ENCODE assay signal across 8 mouse cellular contexts in the genomic region with DNA sequence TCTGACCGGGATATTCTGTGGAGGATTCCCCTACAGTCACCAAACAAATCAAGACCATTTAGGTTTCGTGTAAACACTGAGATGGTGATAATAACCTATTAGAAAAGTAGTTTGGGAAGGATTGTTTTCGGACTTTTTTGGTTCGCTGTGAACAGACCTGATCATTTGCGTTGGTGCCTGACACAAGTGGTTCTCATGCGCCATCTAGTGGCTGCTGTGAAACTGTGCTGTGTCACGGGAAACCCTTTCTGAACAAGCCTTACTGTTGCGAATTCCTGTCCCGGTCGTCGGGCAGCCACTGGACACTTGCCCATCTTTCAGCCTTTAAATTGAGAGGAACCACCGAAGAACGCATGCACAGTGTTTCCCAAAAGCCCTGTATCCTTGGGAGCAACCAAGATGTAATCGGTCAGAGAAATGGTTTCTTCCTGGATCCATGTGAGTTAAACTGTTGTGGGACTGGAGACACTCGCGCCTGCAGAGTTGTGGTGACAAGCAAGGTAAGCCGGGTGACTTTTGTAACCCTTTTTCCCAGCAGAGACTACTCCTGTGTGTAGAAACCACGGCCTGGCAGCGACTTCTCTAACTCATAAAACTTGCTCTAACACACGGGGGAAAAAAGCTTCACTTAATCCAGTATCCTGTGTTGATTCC.
A peak's percentile ranks its signal among the peaks of the same experiment; 100 is the strongest.
DNase-seq lines count a peak whose midpoint lies in the region; ATAC-seq and TF ChIP-seq lines count a peak whose summit lies in the region.

No protein-coding gene starts in this region.

- 2% methylated on average over 20 of the region's 20 CpGs for WGBS in forebrain, embryonic 15.5 days
- 4% methylated on average over 20 of the region's 20 CpGs for WGBS in large intestine, adult 2 months
- 5% methylated on average over 20 of the region's 20 CpGs for WGBS in liver, embryonic 16.5 days (ENCODE audit: insufficient replicate concordance)
- WGBS in neural tube, embryonic 14.5 days = 9% methylated on average over 20 of the region's 20 CpGs

- H3K36me3 ChIP-seq in G1E (replicated peaks) = no peaks in the 10 kb centered on the region
- no peaks in the 10 kb centered on the region for H3K36me3 ChIP-seq in forebrain, embryonic 15.5 days
- H3K36me3 ChIP-seq in liver, embryonic 16.5 days (ENCODE audit: control insufficient read depth, insufficient read depth) = no peaks in the 10 kb centered on the region
- H3K36me3 ChIP-seq in neural tube, embryonic 14.5 days (ENCODE audit: control insufficient read depth, insufficient read depth, low read length) = no peaks in the 10 kb centered on the region
- H3K36me3 ChIP-seq in testis, adult 2 months (ENCODE audit: control insufficient read depth, insufficient read depth, low read length) = no peaks in the 10 kb centered on the region

- H3K27me3 ChIP-seq in G1E (ENCODE audit: insufficient read depth, low read length) = peaks cover 19% of the 10 kb centered on the region
- H3K27me3 ChIP-seq in forebrain, embryonic 15.5 days = peaks cover 42% of the 10 kb centered on the region
- H3K27me3 ChIP-seq in liver, embryonic 16.5 days (ENCODE audit: control insufficient read depth, insufficient read depth, low read depth, low read length) = peaks cover 4% of the 10 kb centered on the region; the same call in 1 of the 2 replicates
- peaks cover 14% of the 10 kb centered on the region for H3K27me3 ChIP-seq in neural tube, embryonic 14.5 days (ENCODE audit: control insufficient read depth, insufficient read depth, low read length)
- no peaks in the 10 kb centered on the region for H3K27me3 ChIP-seq in testis, adult 2 months (ENCODE audit: control insufficient read depth, insufficient read depth, low read length)

- TF ChIP-seq POLR2A in testis, adult 2 months (IDR thresholded peaks at IDR 0.05; ENCODE audit: control insufficient read depth, low read depth, low read length) = no peak

- peaks cover 5% of the 10 kb centered on the region for H3K4me1 ChIP-seq in G1E (ENCODE audit: insufficient read depth, low read depth, low read length)
- H3K4me1 ChIP-seq in forebrain, embryonic 15.5 days = peaks cover 24% of the 10 kb centered on the region
- H3K4me1 ChIP-seq in liver, embryonic 16.5 days (ENCODE audit: control insufficient read depth, low read depth, low read length) = no peaks in the 10 kb centered on the region
- H3K4me1 ChIP-seq in neural tube, embryonic 14.5 days (ENCODE audit: control insufficient read depth, insufficient read depth, low read length) = peaks cover 10% of the 10 kb centered on the region
- H3K4me1 ChIP-seq in testis, adult 2 months (ENCODE audit: control insufficient read depth, insufficient read depth, low read length) = no peaks in the 10 kb centered on the region; the same call in 1 of the 2 replicates

- no peak overlapping the region for H3K27ac ChIP-seq in forebrain, embryonic 15.5 days (replicated peaks)
- no peak overlapping the region for H3K27ac ChIP-seq in liver, embryonic 16.5 days (ENCODE audit: low read length)
- H3K27ac ChIP-seq in neural tube, embryonic 14.5 days (ENCODE audit: low read depth, low read length) = no peak overlapping the region
- no peak overlapping the region for H3K27ac ChIP-seq in testis, adult 2 months (ENCODE audit: control insufficient read depth, insufficient read depth, low read depth, low read length)

- peak; percentile 63 for TF ChIP-seq CTCF in G1E (IDR thresholded peaks at IDR 0.05; ENCODE audit: low read depth, low read length)
- peak; percentile 92; the same call in 1 of the 2 replicates for TF ChIP-seq CTCF in testis, adult 2 months (IDR thresholded peaks at IDR 0.05; ENCODE audit: control insufficient read depth, insufficient read depth, insufficient replicate concordance, low read depth, low read length)

- H3K9me3 ChIP-seq in G1E (replicated peaks) = no peaks in the 10 kb centered on the region
- no peaks in the 10 kb centered on the region for H3K9me3 ChIP-seq in forebrain, embryonic 15.5 days
- H3K9me3 ChIP-seq in liver, embryonic 16.5 days (replicated peaks; ENCODE audit: control insufficient read depth, low read length) = no peaks in the 10 kb centered on the region
- H3K9me3 ChIP-seq in neural tube, embryonic 14.5 days (ENCODE audit: control insufficient read depth, low read length) = no peaks in the 10 kb centered on the region

- intact Hi-C loops in heart, postnatal 14 days (cut with DNase I) = loop anchor here (1.0 to 10.0 kb wide), 2 partner anchors 200 to 690 kb away; partner anchors contain the start of gene Rab11fip2

- H3K9ac ChIP-seq in forebrain, embryonic 15.5 days (replicated peaks) = no peak overlapping the region
- no peak overlapping the region for H3K9ac ChIP-seq in liver, embryonic 16.5 days (ENCODE audit: low read depth, low read length)
- no peak overlapping the region for H3K9ac ChIP-seq in neural tube, embryonic 14.5 days (replicated peaks; ENCODE audit: low read depth, low read length)

- peak; percentile 60; the same call in 1 of the 2 replicates for ATAC-seq in G1E (ENCODE audit: extremely low read depth, insufficient number of reproducible peaks, low FRiP score, poor library complexity, severe bottlenecking)
- peak; percentile 60; the same call in 1 of the 2 replicates for ATAC-seq in forebrain, embryonic 15.5 days (replicated peaks)
- peak; percentile 64 for ATAC-seq in liver, embryonic 16.5 days (ENCODE audit: low read depth)
- peak; percentile 60; the same call in 1 of the 2 replicates for ATAC-seq in neural tube, embryonic 14.5 days (ENCODE audit: low read depth)

- peak overlapping the region; percentile 38 for H3K4me2 ChIP-seq in forebrain, embryonic 15.5 days (replicated peaks)
- H3K4me2 ChIP-seq in liver, embryonic 16.5 days (ENCODE audit: low read depth, low read length) = 0 out of 2 replicates have a peak overlapping the region, but pooled peaks have one; percentile 33
- peak overlapping the region; percentile 30; the same call in 1 of the 2 replicates for H3K4me2 ChIP-seq in neural tube, embryonic 14.5 days (ENCODE audit: low read depth, low read length)

- peak; percentile 45 for DNase-seq in G1E (ENCODE audit: low spot score)
- peak; percentile 43 for DNase-seq in cerebellum, adult 11-12 months
- peak; percentile 81 to 88 for DNase-seq in heart, postnatal 14 days
- peak; percentile 57 for DNase-seq in large intestine, adult 2 months (ENCODE audit: low read depth, low spot score)

- no peak overlapping the region for H3K4me3 ChIP-seq in G1E (ENCODE audit: low read depth, low read length)
- peak overlapping the region; percentile 31 for H3K4me3 ChIP-seq in forebrain, embryonic 15.5 days
- H3K4me3 ChIP-seq in liver, embryonic 16.5 days (ENCODE audit: low read depth, low read length) = no peak overlapping the region
- H3K4me3 ChIP-seq in neural tube, embryonic 14.5 days (ENCODE audit: low read depth, low read length) = no peak overlapping the region
- H3K4me3 ChIP-seq in testis, adult 2 months (ENCODE audit: control insufficient read depth, low read depth, low read length) = peak overlapping the region; percentile 60

Comparison
In these comparisons a context has a peak if more than half of its experiments do, and no peak if none do; other contexts are left out.
1. H3K4me3 ChIP-seq: peak in forebrain, embryonic 15.5 days (single experiment) and testis, adult 2 months (single experiment); none in G1E (single experiment), liver, embryonic 16.5 days (single experiment) and neural tube, embryonic 14.5 days (single experiment).
2. Peak in every context shown above with its lines, with median percentiles within 50 percentile points of each other: ATAC-seq, DNase-seq and H3K4me2 ChIP-seq.